Mouse (Mus musculus) lung, adult 2 months (tissue): ENCODE data around the gene Umod.

Experiments used
- CTCF ChIP-seq: fragments of 200-500 bp; IDR thresholded peaks from 2 replicates; pipeline ENCODE4 v1.5.1; 2011; ENCODE audit warnings: mild to moderate bottlenecking, low read length, control low read depth; ENCODE audit not compliant: insufficient read depth
- POLR2A ChIP-seq: fragments of 200-500 bp; IDR thresholded peaks from 2 replicates; pipeline ENCODE4 v1.6.1; 2011; ENCODE audit warnings: low read depth, mild to moderate bottlenecking, control low read depth, low read length, borderline replicate concordance; ENCODE audit errors: extremely low read depth

- no peak for TF ChIP-seq CTCF
- no peak for TF ChIP-seq POLR2A
Observed at GRCm38 (mm10) chr7:119526486-119526885, 47.4 kb upstream of the Umod start.
